Mouse (Mus musculus): ENCODE results near the gene Acat3.
"Not testable (repeated sequence)": the region's sequence is repeated elsewhere in the genome, so short reads cannot be mapped to it uniquely, and the experiment has no call there.

The Acat3 gene

DNA sequence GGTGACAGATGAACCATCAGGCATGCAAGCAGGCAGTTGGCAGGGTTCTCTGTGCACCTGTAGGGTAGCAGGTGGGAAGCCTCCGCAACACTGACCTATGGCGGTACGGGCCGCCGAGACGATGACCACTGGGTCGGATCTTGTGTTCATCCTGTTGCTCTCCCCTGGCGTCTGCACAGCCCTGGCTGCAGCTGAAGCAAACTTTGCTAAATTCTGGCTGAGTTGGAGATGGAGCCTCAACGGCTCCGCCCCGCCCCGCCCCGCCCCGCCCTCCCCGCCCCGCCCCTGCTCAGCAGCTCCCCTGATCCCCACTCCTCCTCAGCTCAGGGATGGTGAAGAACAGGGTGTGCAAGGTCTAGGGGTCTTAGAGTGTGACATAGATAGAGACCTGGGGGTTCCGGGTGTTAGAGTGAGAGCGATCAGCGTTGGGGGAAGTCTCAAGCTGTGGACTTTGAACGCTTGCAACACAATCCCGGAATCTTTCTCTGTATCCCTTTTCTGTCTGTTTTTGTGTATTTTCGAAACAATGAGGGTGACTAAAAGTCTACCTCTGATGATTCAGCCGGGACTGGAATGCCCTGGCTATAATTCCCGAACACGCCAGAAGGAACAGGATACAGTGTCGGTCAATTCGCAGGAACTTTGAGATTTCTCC, at the start of gene Acat3:
TSS of gene Acat3 (minus strand) at position 450 of the 655 bp plus-strand sequence.
- peak; percentile 30; the same call in 1 of the 2 replicates for ATAC-seq (ENCODE audit: low TSS enrichment)

DNA sequence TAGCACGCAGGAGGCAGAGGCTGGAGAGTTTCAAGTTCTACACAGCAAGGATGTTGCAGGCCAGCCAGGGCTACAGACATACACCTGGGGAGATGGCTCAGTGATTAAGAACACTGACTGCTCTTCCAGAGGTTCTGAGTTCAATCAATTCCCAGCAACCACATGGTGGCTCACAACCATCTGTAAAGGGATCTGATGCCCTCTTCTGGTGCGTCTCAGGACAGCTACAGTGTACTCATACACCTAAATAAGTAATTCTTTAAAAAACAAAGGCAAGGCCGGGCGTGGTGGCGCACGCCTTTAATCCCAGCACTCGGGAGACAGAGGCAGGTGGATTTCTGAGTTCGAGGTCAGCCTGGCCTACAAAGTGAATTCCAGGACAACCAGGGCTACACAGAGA, 47.7 kb upstream of the Acat3 start:
- ATAC-seq (ENCODE audit: low TSS enrichment) = not testable (repeated sequence)

DNA sequence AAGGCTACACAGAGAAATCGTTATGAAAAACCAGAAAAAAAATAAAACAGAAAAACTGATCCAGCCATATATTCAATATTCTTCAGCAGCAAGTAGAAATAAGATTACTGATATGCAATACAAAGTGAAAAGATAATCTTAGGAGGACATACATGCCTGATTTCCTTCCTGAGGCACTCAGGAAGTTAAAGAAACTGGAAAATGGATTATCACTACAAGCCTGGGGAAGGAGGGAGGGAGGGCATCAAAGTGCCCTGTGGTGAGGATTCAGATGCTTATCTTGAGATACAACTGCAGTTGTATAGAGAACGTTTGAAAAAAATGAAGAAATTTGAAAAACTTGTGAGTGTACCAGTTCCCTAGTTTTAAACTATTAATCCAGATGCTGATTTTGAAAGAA, 43.6 kb upstream of the Acat3 start:
- no peak for ATAC-seq (ENCODE audit: low TSS enrichment)

DNA sequence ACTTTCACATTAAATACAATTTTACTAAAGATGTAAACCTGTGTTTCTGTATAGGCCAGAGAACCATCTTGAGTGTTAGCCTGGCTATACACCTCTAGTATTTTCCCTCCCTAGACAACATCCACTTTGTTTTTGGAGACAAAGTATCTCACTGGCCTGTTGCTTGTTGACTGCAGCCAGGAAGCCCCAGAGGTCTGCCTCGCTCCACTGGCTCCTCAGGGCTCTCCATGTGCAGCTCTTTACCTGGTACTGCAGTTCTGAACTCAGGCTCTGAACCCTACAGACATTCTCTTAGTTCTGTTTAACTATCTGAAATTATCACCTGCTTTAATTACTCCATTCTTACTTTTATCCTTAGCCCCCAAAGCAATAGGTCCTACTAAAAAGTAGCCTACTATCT, 38.1 kb upstream of the Acat3 start:
- ATAC-seq (ENCODE audit: low TSS enrichment) = no peak

DNA sequence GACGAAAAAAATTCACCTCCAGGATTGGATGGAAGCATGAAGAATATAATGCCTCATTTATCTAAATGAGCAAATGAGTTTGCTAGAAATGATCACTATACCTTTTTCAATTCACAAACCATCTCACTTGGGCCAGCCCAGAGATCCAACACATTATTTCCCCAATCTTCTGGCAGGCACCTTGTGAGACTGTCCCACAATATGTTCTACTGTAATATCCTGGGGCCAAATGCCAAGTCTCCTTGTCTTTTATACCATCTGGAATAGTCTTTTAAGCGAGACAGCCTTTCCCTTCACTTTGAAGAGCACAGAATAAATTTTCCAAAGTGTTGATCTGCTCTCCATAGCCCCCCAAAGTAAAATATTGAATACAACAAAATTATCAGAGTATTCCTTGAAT, 33.5 kb upstream of the Acat3 start:
- ATAC-seq (ENCODE audit: low TSS enrichment) = no peak

DNA sequence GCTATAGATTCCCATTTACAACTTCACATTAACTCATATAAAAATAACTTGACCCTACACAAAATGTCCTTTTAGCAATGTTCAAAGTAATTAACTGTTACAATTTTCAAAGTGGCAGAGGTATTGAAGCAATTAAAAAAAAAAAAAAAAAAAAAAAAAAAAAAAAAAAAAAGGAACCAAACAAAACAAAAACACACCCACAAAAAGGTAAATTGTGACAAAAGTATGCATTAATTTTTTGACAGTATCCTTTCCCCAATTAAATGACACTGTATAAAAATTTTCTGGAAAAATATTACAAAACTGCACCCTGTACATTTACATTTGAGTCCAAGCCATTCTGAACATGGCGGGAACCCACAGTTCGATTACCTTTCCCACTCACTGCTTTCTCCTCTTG, 26.8 kb upstream of the Acat3 start:
- ATAC-seq (ENCODE audit: low TSS enrichment) = no peak

DNA sequence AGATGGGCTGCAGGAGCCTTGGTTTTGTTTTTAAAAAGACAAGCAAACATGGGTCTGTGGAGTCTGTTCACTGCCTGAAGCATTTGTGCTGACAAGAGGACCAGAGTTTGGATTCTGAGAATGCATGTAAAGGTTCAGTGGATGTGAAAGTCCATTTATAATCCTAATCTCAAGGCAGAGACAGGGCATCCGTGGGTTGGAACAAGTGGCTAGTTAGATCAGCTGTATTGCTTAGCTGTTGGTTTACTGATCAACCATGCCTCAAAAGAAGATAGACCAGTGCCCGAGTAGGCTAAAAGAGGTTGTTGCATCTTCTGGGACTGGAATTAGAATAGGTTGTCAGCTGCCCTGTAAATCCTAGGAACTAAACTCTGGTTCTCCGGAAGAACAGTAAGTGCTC, 23.1 kb upstream of the Acat3 start:
- no peak for ATAC-seq (ENCODE audit: low TSS enrichment)

DNA sequence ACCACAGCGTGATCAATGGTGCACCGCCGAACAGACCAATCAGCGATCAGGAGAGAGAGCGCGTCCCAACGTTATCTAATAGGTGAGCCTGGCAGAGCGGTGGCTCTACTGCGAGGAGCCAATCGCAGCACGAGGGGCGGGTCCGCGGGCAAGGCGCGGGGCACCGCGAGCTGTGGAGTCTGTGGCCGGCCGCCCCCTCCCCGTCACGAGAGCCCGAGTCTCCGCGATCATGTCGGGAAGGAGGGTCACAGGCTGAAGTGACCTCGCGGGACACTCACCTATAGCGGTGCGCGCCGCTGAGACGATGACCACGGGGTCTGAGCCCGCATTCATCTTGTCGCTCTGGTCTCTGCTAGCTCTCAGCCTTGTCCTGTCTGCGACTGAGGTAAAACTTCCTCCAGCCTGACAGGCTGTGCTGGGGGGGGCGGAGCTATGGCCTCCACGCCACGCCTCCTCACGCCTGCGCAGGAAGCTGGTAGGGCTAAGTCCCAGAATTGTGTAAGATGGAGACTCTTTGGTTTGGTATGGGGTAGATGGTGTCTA, 20.0 kb upstream of the Acat3 start, which contains the start of gene Acat2:
TSS of gene Acat2 (minus strand) at position 417 of the 543 bp plus-strand sequence.
- peak; percentile 96 for ATAC-seq (ENCODE audit: low TSS enrichment)

DNA sequence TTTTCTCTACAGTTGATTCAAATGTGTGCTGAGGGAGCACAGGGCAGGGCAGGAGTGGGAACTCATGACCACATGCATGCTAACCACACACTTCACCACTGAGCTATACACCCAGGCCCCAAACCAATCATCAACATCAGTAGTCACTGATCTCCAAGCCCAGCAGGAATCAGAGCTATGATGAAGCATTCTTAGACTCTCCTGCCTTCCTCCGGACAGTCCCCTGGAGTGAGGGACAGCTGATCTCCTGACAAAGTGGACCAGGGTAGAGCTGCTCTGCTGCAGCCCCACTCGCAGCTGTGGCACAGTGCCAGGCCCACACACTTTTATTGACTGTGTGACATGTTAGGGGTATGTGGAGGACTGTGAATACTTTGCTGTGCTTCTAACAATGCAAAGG, 19.0 kb upstream of the Acat3 start:
- ATAC-seq (ENCODE audit: low TSS enrichment) = not testable (repeated sequence)

DNA sequence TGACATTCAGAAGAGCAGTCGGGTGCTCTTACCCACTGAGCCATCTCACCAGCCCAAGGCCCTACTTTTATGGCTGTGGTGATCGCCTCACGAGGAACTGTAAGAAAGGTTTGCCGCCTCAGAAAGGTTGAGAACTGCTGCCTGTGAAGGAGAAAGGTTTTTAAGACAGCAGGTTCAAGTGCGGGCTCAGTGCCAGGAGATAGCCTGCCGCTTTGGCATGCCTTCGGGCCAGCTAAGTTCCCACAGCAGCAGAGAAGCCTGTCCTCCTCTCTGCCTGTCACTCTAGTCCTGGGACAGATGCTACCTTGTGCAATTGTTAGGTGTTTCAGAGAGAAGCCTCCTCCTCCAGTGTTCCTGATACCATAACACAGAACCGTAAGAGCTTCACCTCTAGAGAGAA, 16.3 kb upstream of the Acat3 start:
- no peak for ATAC-seq (ENCODE audit: low TSS enrichment)

DNA sequence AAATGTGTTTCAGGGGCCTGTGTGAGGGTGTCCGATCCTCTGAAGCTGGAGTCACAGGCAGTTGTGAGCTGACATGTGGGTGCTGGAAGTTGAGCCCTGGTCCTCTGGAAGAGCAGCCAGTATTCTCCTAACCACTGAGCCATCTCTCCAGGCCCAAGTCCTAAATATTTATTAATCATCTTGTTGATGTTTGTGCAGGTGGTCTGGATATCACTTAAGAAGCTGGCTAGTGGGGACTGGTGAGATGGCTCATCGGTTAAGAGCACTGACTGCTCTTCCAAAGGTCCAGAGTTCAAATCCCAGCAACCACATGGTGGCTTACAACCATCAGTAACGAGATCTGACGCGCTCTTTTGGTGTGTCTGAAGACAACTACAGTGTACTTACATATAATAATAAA, 9.3 kb upstream of the Acat3 start:
- no peak for ATAC-seq (ENCODE audit: low TSS enrichment)

DNA sequence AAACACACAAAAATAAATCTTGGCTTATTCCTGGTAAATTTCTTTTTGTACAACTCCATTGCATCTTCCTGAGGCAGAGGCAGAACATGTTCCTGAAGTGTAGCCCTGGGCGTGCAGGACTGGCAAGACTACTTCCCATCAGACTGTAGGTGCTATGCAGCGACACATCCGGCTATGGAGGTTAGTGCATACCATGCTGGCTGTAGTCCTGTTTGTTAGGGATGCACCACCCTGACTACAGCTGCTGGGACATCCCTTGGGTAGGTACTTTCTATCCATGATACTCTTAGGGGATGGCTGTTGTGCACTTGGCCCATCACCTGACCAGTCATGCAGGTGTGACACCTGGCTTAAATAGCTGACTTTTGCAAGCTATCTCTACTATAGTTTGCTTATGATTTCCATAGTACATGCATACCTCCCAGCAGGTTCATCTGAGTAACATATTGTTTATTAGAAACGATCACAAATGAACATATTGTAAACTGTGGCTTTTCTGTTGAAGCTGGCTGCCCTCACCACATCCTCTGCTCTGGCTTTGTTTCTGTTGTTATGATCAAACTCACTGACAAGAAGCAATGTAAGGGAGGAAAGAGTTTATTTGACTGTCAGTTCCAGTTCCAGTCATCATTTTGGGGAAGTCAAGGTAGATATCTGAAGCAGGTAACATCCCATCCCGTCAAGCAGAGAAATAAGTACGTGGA, 2.2 kb upstream of the Acat3 start:
- no peak for ATAC-seq (ENCODE audit: low TSS enrichment)

DNA sequence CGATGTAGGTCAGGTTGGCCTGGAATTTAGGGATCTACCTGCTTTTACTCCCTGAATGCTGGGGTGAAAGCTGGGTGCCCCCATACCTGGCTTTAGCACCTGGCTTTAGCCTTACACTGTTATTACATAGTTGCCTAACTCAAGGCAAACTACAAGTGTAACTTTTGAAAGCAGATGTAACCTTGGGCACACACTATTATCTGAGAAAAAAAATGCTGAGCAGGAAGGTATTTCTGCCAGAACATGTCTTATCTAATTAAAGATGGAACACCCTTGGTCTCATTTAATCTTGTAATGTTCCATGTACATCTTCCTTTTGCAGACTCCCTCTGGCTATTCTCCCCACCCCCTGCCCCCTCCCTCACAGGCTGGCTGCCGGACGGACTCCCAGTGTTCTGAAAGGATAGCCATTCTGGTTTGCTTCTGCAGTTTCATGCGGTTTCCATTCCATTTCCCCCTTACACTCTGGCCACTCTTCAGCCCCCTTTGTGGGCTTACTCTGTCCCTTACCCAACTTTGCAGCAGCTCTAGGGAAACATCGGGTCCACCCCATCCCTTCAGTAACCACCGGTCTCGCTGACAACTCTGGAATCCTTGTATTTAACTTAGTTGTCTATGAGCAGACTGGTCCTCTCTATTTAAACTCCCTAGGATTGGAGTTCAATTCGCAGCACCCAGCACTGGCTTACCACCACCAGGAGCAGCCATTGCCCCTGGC, 1.3 kb upstream of the Acat3 start:
- ATAC-seq (ENCODE audit: low TSS enrichment) = no peak

DNA sequence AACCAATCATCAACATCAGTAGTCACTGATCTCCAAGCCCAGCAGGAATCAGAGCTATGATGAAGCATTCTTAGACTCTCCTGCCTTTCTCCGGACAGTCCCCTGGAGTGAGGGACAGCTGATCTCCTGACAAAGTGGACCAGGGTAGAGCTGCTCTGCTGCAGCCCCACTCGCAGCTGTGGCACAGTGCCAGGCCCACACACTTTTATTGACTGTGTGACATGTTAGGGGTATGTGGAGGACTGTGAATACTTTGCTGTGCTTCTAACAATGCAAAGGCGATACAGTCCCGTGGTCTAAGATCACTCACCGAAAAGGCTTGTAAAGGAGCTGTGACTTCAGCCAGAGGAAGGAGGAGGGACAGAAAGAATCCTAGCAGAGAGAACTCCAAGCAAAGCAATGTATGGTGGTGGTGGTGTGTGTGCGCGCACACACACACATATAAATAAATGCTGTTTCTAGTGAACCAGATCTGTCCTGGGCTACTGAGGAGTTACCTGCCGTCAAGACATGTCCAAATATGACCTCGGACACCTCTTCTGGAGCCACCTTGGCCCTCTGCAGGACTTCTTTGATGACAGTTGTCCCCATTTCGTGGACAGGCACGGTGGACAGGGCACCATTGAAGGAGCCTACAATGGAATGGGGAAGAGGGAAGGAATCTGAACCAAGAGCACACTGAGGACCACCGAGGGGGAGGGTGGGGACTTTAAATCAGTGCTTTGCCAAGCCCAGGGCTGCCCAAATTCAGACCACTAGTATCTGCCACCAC, 837 bp downstream of the Acat3 start:
- ATAC-seq (ENCODE audit: low TSS enrichment) = peak; percentile 43

DNA sequence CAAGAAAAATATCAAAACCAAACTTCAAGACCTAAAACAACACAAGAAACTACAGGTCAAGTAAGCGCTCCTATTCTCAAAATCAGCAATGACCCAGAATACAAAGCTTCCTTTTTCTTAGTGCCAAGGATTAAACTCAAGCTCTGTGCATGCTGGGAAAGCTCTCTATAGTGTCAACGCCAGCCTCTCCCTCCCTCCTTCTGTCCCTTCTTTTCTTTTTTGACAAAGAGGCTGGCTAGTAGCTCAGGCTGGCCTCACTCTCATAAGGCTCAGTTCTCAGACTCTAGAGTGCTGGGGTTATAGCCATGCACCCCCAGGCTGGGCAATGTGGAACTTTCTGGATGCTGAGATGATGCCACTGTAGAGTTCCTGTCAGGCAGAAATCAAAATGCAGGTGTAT, 2.3 kb downstream of the Acat3 start:
- ATAC-seq (ENCODE audit: low TSS enrichment) = no peak

DNA sequence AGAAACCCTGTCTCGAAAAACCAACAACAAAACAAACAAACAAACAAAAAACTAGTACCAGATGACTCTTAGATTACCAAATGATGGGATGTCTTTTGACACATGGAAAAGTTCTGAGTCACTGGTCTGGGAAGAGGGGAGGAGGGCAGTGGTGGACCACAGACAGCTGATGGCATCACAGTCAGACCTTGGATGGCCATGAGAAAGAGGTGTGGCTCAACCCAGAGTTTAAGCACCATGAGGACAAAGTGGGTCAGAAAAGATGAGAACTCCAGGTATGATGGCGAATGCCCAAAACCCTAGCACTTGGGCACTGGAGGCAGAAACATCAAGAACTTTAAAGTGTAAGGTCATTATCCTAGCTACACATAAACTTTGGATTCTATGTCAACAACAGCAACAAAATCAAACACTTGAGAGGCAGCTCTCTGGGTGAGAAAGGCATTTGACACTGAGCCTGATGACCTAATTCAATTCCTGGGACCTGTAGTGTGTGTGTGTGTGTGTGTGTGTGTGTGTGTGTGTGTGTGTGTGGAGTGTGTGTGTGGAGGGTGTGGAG, 2.9 kb downstream of the Acat3 start:
- no peak for ATAC-seq (ENCODE audit: low TSS enrichment)

DNA sequence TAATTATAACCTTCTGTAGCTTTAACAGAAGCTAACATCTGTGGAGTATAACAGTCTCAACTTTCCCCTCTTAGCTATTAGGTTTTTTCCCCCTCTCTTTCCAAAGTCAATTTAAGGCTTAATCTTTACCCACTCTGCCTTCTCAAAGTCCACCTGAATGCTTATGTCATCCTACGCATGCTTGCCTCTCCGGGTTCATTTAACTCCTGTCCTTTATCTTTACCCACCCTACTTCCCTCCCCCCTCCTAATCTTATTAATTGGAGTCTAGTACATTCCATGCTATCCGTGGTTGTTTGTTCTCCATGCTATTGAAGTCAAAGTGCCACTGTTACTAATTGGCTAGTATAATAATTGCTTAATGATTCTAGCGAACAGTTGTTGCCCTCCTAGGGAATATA, 4.7 kb downstream of the Acat3 start:
- ATAC-seq (ENCODE audit: low TSS enrichment) = no peak

DNA sequence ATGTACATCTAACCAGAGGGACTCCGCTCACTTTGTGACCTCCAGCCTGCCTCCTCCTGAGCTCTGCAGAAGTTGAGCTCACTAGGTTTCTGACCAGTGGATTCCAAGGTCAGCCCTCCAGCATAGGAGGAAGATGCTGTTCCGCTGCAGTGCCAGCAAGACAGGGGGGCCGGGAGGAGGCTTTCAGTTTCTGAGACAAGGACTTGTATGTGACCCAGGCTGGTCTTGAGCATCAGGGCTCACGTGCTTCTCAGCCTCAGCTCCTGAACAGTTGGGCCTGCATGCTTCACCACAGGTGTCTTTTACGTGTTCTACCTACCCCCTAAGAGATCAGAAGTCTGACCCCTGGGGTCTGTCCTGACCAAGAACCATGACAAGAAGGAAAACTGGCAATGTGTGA, 8.8 kb downstream of the Acat3 start:
- not testable (repeated sequence) for ATAC-seq (ENCODE audit: low TSS enrichment)

DNA sequence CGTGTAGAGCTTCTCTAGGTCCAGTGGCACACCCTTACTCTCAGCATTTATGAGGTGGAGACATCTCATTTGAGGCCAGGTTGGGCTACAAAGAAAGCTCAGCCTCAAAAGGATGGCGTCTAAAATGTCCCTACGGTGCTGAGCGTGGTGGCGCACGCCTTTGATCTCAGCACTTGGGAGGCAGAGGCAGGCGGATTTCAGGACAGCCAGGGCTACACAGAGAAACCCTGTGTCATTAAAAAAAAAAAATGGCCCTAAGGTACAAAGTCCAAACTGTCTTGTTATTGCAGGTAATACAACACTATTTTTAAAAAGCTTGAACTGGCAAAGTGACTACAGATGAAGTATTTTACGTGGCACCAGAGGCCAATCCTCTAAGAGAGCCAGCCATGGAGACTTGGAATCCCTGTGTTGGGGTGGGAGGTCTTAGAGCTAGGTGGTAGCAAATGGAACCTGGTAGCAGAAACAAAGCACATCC, 14.7 kb downstream of the Acat3 start:
- ATAC-seq (ENCODE audit: low TSS enrichment) = no peak

DNA sequence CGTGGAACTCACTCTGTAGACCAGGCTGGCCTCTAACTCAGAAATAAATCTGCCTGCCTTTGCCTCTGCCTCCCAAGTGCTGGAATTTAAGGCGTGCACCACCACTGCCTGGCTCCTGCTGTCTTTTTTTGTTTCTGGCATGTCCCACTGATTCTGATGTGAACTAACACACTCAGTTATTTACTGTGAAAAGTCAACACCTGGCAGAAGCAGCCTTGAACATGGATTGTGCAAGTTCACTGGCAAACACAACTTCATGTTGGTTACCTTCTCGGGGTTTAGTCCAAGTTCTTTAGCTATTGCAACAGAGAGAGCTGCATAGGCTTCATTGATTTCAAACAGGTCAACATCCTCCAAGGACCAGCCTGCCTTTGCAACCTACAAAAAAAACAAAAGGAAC, 15.4 kb downstream of the Acat3 start:
- no peak for ATAC-seq (ENCODE audit: low TSS enrichment)

DNA sequence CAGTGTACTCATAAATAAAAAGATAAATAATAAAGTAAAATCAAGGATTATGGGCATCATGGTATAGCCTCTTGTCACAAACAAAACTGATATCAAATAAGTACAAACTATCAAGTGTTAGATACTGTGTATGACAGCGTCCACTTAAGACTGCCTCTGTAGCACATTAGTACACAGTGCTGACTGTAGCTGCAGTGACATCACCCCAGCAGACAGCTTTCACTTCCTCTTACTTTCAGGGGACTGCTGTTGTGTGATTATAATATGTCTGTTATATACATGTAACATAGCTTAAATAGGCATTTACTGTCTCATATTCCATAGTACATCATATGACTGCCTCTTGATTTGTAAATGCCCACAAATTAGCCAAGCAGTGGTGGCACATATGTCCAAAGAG, 19.3 kb downstream of the Acat3 start:
- no peak for ATAC-seq (ENCODE audit: low TSS enrichment)
